Mouse (Mus musculus): ENCODE data around the gene Hkdc1. TPM values are rescaled to one million over a fixed set of nuclear protein-coding genes. Genes with fewer than 3 reads are reported as not detected.

Hkdc1 gene
- total and polyA plus RNA-seq, 3 experiments: 0.05 TPM; not detected in 2

DNA sequence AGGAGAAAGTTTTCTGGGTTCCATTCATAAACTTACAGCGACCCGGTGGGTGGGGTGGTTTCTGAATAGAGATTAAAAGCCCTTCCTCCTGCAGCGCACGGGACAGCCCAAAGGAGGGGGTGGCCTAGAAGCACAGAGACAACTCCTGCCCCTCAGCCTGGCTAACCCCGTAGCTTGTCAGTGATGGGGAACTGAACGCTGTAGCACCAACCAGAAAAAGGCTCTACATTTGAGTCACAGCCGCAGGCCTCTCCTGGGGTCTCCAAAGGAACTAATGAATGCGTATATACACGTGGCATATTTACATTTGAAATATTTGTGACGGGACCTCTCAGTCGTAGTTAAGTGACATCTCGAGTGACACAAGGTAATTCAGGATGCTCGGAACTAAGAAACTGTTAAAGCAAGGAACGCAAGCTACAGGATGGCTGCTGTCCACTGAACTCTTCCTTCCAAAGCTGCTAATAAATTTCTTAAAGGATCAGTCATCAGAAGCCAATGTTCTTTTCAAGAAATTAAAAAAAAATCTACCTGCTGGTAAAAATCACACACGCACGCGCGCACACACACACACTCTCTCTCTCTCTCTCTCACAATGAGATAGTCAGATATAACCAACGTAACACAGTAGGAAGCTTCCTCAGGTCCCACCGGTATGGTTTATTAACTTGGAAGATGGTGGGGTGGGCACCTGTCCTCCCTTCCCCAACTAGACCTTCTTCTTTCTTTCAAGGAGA is 87.4 kb downstream of the Hkdc1 start:
- Histone ChIP-seq H3K27me3 (ENCODE audit: insufficient read depth, low read length) (no peaks in the 10 kb centered on the region), H3K36me3 (replicated peaks) (peaks cover 36% of the 10 kb centered on the region), H3K4me1 (ENCODE audit: insufficient read depth, low read depth, low read length) (peaks cover 71% of the 10 kb centered on the region), H3K9me3 (replicated peaks) (no peaks in the 10 kb centered on the region), H3K4me3 (ENCODE audit: low read depth, low read length) (no peak overlapping the region; the same call in 1 of the 2 replicates)
- ATAC-seq (ENCODE audit: extremely low read depth, insufficient number of reproducible peaks, low FRiP score, poor library complexity, severe bottlenecking): no peak
- DNase-seq (ENCODE audit: low spot score): no peak
- TF ChIP-seq POLR2AphosphoS5 (IDR thresholded peaks at IDR 0.05; ENCODE audit: insufficient replicate concordance, low read depth, low read length) (no peak), GATA1 (IDR thresholded peaks at IDR 0.05; ENCODE audit: borderline replicate concordance, low read length) (no peak), TAL1 (conservative IDR thresholded peaks at IDR 0.05; ENCODE audit: low read depth, low read length) (no peak), GATA2 (IDR thresholded peaks at IDR 0.05; ENCODE audit: borderline replicate concordance, low read depth, low read length) (no peak), CTCF (IDR thresholded peaks at IDR 0.05; ENCODE audit: low read depth, low read length) (no peak)

GRCm38 (mm10) chr10:62333269-62333668 is 89.0 kb downstream of the Hkdc1 start:
- DNase-seq (ENCODE audit: low spot score) (no peak), ATAC-seq (ENCODE audit: extremely low read depth, insufficient number of reproducible peaks, low FRiP score, poor library complexity, severe bottlenecking) (no peak)
- Histone ChIP-seq H3K27me3 (ENCODE audit: insufficient read depth, low read length) (no peaks in the 10 kb centered on the region), H3K36me3 (replicated peaks) (peaks cover 43% of the 10 kb centered on the region), H3K9me3 (replicated peaks) (0 out of 2 replicates have a peak, but pooled peaks cover 2% of the 10 kb centered on the region), H3K4me1 (ENCODE audit: insufficient read depth, low read depth, low read length) (peaks cover 79% of the 10 kb centered on the region), H3K4me3 (ENCODE audit: low read depth, low read length) (no peak overlapping the region)
- no peak for TF ChIP-seq CTCF (IDR thresholded peaks at IDR 0.05; ENCODE audit: low read depth, low read length)
- TF ChIP-seq TAL1 (conservative IDR thresholded peaks at IDR 0.05; ENCODE audit: low read depth, low read length): no peak
- TF ChIP-seq GATA1 (IDR thresholded peaks at IDR 0.05; ENCODE audit: borderline replicate concordance, low read length): no peak
- TF ChIP-seq GATA2 (IDR thresholded peaks at IDR 0.05; ENCODE audit: borderline replicate concordance, low read depth, low read length): no peak
- no peak for TF ChIP-seq POLR2AphosphoS5 (IDR thresholded peaks at IDR 0.05; ENCODE audit: insufficient replicate concordance, low read depth, low read length)

Other genes with a start within 250 kb of the Hkdc1 start
- gene Tspan15, start 191.2 kb downstream of the Hkdc1 start, total RNA-seq (2014; fragmentation: Nextera tagmentation): 8.2 and 10.2 TPM in 2 replicates
- gene Tspan15, start 191.2 kb downstream of the Hkdc1 start, total RNA-seq (2017): 1.9 TPM in 2 replicates
- 1.5 and 1.7 TPM in 2 replicates for gene Tspan15, start 191.2 kb downstream of the Hkdc1 start, polyA plus RNA-seq (2012)
- 0.45 TPM in 1 of 2 replicates, not detected in the other for gene Tacr2, start 170.1 kb downstream of the Hkdc1 start, total RNA-seq (2014; fragmentation: Nextera tagmentation)
- gene Tacr2, start 170.1 kb downstream of the Hkdc1 start, total RNA-seq (2017): 0.06 TPM in 1 of 2 replicates, not detected in the other
- 0.03 TPM in 1 of 2 replicates, not detected in the other for gene Tacr2, start 170.1 kb downstream of the Hkdc1 start, polyA plus RNA-seq (2012)
- gene Hk1, start 42.6 kb downstream of the Hkdc1 start, total RNA-seq (2014; fragmentation: Nextera tagmentation): 116 and 119 TPM in 2 replicates
- 205 and 245 TPM in 2 replicates for gene Hk1, start 42.6 kb downstream of the Hkdc1 start, total RNA-seq (2017)
- gene Hk1, start 42.6 kb downstream of the Hkdc1 start, polyA plus RNA-seq (2012): 444 and 447 TPM in 2 replicates
- gene 4930507D05Rik, start 27.0 kb upstream of the Hkdc1 start, total RNA-seq (2014; fragmentation: Nextera tagmentation): 0.39 TPM in 1 of 2 replicates, not detected in the other
- gene 4930507D05Rik, start 27.0 kb upstream of the Hkdc1 start, total RNA-seq (2017): 0.27 and 0.29 TPM in 2 replicates
- 0.07 and 0.19 TPM in 2 replicates for gene 4930507D05Rik, start 27.0 kb upstream of the Hkdc1 start, polyA plus RNA-seq (2012)
- gene Supv3l1, start 27.2 kb upstream of the Hkdc1 start, total RNA-seq (2014; fragmentation: Nextera tagmentation): 24.1 and 34.2 TPM in 2 replicates
- gene Supv3l1, start 27.2 kb upstream of the Hkdc1 start, total RNA-seq (2017): 26.4 and 27.0 TPM in 2 replicates
- gene Supv3l1, start 27.2 kb upstream of the Hkdc1 start, polyA plus RNA-seq (2012): 14.2 and 23.0 TPM in 2 replicates
- gene Vps26a, start 64.3 kb upstream of the Hkdc1 start, total RNA-seq (2014; fragmentation: Nextera tagmentation): 63.4 and 79.5 TPM in 2 replicates
- gene Vps26a, start 64.3 kb upstream of the Hkdc1 start, total RNA-seq (2017): 134 and 165 TPM in 2 replicates
- gene Vps26a, start 64.3 kb upstream of the Hkdc1 start, polyA plus RNA-seq (2012): 5.1 and 10.3 TPM in 2 replicates
- 700 and 806 TPM in 2 replicates for gene Srgn, start 105.0 kb upstream of the Hkdc1 start, total RNA-seq (2014; fragmentation: Nextera tagmentation)
- 437 and 463 TPM in 2 replicates for gene Srgn, start 105.0 kb upstream of the Hkdc1 start, total RNA-seq (2017)
- 18.3 and 92.7 TPM in 2 replicates for gene Srgn, start 105.0 kb upstream of the Hkdc1 start, polyA plus RNA-seq (2012)
- 51.4 and 51.5 TPM in 2 replicates for gene Kif1bp, start 156.0 kb upstream of the Hkdc1 start, total RNA-seq (2014; fragmentation: Nextera tagmentation)
- 60.1 and 60.9 TPM in 2 replicates for gene Kif1bp, start 156.0 kb upstream of the Hkdc1 start, total RNA-seq (2017)
- 10.9 and 14.9 TPM in 2 replicates for gene Kif1bp, start 156.0 kb upstream of the Hkdc1 start, polyA plus RNA-seq (2012)
- 77.7 and 85.9 TPM in 2 replicates for gene Ddx21, start 179.8 kb upstream of the Hkdc1 start, total RNA-seq (2014; fragmentation: Nextera tagmentation)
- gene Ddx21, start 179.8 kb upstream of the Hkdc1 start, total RNA-seq (2017): 66.7 and 81.1 TPM in 2 replicates
- 68.0 and 74.3 TPM in 2 replicates for gene Ddx21, start 179.8 kb upstream of the Hkdc1 start, polyA plus RNA-seq (2012)
- gene Ddx50, start 228.7 kb upstream of the Hkdc1 start, total RNA-seq (2014; fragmentation: Nextera tagmentation): 67.5 and 76.6 TPM in 2 replicates
- 54.3 and 58.0 TPM in 2 replicates for gene Ddx50, start 228.7 kb upstream of the Hkdc1 start, total RNA-seq (2017)
- gene Ddx50, start 228.7 kb upstream of the Hkdc1 start, polyA plus RNA-seq (2012): 34.5 and 35.4 TPM in 2 replicates